Mouse (Mus musculus): ENCODE results near the gene Plpp1. TPM values are rescaled to one million over a fixed set of nuclear protein-coding genes. Genes with fewer than 3 reads are reported as not detected.

Gene Plpp1
- polyA plus RNA-seq, 1 experiment = 171 TPM

DNA sequence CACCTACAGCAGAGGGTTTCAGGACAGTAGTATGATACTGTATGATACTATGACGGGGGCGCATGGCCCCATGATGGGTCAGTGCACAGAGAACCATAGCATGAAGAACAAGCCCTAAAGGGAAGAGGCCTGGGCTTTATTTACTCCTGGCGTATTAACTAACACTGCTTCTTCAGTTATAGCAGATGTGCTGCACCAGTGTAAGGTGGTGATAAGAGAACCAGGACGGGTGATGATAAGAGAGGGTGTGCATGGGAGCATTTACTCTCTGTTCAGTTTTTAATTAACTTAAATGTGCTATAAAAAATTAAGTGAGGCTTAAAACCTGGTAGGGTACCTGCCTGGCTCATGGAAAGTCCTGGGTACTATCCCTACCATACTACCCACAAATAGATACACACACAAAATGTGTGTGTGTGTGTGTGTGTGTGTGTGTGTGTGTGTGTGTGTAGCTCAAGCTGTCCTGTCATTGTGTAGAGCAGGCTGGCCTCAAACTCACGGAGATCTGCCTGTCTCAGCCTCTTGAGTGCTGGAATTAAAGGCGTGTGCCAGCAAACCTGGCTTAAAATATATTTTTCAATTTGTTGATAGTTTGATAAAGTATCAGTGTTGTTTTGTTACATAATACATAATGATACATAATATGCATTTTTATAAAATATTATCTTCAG lies 38.1 kb downstream of the Plpp1 start:
- no peak overlapping the region for H3K4me3 ChIP-seq (replicated peaks; ENCODE audit: extremely low read depth, low read depth, low read length)
- TF ChIP-seq CTCF (IDR thresholded peaks at IDR 0.05; ENCODE audit: insufficient read depth, low read length) (no peak), POLR2A (IDR thresholded peaks at IDR 0.05; ENCODE audit: borderline replicate concordance, extremely low read depth, low read depth, low read length) (no peak)
- no peak for DNase-seq
- H3K4me1 ChIP-seq (ENCODE audit: control insufficient read depth, insufficient read depth, low read length) = peaks cover 4% of the 10 kb centered on the region; the same call in 1 of the 2 replicates
- WGBS = 96% methylated on average over 6 of the region's 6 CpGs

DNA sequence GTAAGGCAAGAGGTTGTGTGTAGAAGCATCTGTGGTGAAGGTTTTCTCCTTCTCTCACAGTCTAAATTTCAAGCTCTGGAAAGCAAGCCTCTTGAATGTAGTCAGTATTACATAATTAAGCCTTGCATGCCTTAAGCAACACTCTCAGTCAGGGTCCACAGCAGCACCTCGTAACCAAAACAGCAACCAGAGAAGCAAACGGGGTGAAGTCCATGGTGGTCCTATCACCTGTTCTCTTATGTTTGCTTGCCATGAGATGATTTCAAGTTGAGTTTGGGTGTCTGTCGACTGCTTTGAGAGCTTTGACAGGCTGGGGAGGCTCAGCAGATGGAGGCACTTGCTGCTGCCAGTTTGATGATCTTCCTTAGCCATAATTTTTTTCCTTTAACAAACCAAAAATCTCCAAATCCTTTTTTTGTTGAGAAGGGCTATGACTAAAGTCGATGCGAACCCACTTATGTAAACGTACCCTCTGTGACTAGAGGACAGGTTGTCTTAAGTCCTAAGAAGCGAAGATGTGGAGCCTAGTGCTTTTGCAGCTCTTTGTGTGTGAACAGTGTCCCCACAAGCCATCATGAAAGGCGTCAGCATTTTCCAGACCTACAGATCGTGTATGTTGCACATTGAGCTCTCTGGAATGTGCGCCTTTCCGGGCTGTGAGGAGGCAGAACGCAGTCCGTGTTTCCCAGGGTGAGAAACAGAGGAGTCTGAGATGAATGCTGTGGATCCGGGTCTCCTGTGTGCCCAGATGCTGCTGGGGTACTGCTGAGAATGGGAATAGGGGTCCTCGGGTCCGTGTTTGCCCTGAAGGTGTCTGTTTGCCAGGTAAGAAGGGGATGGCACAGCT lies 39.9 kb downstream of the Plpp1 start:
- TF ChIP-seq CTCF (IDR thresholded peaks at IDR 0.05; ENCODE audit: insufficient read depth, low read length) (no peak), POLR2A (IDR thresholded peaks at IDR 0.05; ENCODE audit: borderline replicate concordance, extremely low read depth, low read depth, low read length) (no peak)
- no peak overlapping the region for H3K4me3 ChIP-seq (replicated peaks; ENCODE audit: extremely low read depth, low read depth, low read length)
- 79% methylated on average over 16 of the region's 16 CpGs for WGBS
- DNase-seq = no peak
- H3K4me1 ChIP-seq (ENCODE audit: control insufficient read depth, insufficient read depth, low read length) = no peaks in the 10 kb centered on the region; the same call in 1 of the 2 replicates

DNA sequence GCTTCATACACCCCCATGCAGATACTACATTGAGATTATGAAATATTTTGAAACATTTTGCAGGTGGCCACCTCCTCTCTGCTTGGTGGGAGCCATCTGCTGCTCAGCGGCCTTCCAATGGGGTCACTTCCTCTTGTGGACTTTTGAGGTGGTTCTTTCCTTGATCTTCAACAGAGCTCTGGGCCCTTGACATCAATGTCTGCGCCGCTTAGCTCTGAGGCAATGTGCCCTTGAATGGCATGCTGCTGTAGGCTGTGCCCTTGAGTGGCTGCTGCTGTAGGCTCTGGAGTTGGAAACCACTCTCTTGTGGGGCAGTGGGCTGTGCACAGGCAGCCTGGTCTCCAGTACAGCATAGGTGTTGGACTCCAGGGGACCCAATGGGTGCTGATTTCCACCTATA lies 45.3 kb downstream of the Plpp1 start:
- TF ChIP-seq CTCF (IDR thresholded peaks at IDR 0.05; ENCODE audit: insufficient read depth, low read length) (no peak), POLR2A (IDR thresholded peaks at IDR 0.05; ENCODE audit: borderline replicate concordance, extremely low read depth, low read depth, low read length) (no peak)
- 97% methylated on average over 3 of the region's 3 CpGs for WGBS
- H3K4me3 ChIP-seq (replicated peaks; ENCODE audit: extremely low read depth, low read depth, low read length) = no peak overlapping the region
- no peak for DNase-seq
- no peaks in the 10 kb centered on the region; the same call in 1 of the 2 replicates for H3K4me1 ChIP-seq (ENCODE audit: control insufficient read depth, insufficient read depth, low read length)

DNA sequence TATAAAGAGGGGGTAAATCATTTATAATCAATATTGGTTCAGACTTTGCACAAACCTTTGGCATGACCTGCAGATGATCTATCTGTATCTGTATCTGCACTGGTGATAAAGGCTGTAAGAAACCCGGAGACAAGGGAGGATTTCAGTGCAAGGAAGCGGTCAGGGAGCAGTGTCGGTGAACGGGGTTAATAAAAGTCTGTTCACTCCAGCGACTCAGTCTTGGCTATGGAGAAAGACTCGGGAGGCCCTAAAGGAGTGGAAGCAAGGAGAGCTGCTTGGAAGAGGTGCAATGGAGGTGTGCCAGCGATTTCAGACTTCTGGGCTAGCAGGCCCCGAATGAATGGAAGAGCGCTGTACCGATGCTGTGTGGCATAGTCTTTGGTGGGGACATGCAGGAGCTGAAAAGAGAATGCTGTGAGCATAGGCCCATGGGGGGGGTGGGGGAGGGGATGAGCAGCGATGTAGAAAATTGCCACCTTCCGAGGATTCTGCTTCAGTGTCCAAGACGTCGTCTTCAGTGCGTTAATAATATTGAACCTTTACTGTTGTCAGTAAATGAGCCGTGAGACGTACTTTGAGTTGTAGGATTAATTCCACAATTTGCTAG lies 53.2 kb downstream of the Plpp1 start:
- TF ChIP-seq POLR2A (IDR thresholded peaks at IDR 0.05; ENCODE audit: borderline replicate concordance, extremely low read depth, low read depth, low read length) = no peak
- TF ChIP-seq CTCF (IDR thresholded peaks at IDR 0.05; ENCODE audit: insufficient read depth, low read length) = no peak
- DNase-seq = no peak
- WGBS = 85% methylated on average over 17 of the region's 17 CpGs
- Histone ChIP-seq H3K4me3 (replicated peaks; ENCODE audit: extremely low read depth, low read depth, low read length) (no peak overlapping the region), H3K4me1 (ENCODE audit: control insufficient read depth, insufficient read depth, low read length) (no peaks in the 10 kb centered on the region; the same call in 1 of the 2 replicates)

DNA sequence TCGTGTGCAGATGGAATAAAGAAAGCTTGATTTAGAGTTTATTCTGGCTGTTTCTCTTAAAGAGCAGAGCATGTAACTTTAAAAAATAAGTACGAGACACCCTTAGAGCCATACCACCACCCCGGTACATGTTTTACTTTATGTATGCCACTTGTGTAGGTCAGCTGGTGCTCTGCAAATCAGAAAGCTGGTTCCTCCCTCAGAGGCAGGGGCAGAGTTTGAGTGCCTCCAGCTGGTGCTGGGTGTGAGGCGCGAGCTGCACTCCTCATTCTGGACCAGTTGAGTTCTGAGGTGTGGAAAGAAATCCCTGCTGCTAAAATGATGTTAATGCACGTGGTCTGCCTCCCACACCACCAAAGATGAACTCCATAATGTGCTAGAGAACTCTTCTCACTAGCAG lies 53.8 kb downstream of the Plpp1 start:
- no peaks in the 10 kb centered on the region; the same call in 1 of the 2 replicates for H3K4me1 ChIP-seq (ENCODE audit: control insufficient read depth, insufficient read depth, low read length)
- no peak for DNase-seq
- 68% methylated on average over 6 of the region's 6 CpGs for whole genome bisulfite sequencing
- TF ChIP-seq CTCF (IDR thresholded peaks at IDR 0.05; ENCODE audit: insufficient read depth, low read length) (no peak), POLR2A (IDR thresholded peaks at IDR 0.05; ENCODE audit: borderline replicate concordance, extremely low read depth, low read depth, low read length) (no peak)
- H3K4me3 ChIP-seq (replicated peaks; ENCODE audit: extremely low read depth, low read depth, low read length) = no peak overlapping the region

DNA sequence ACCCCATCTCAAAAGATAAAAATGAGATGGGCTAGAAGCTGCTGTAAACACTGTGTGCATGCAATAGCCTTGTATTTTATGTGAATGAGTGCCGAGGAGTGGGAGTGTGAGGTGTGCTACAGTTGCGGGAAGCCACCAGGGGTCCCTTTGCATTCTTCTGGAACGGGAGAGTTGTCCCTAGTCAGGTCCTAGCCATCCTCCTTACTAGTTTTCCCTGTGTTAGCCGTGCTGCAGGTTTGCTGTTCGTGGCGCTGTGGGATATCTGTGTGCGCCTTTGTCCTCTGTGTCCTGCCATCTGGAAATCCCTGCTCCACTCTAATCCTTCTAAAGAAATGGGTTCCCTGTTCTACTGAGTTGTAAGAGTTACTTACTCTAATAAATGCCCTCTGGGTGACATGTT lies 57.3 kb downstream of the Plpp1 start:
- DNase-seq = no peak
- no peaks in the 10 kb centered on the region for H3K4me1 ChIP-seq (ENCODE audit: control insufficient read depth, insufficient read depth, low read length)
- TF ChIP-seq CTCF (IDR thresholded peaks at IDR 0.05; ENCODE audit: insufficient read depth, low read length) = no peak
- TF ChIP-seq POLR2A (IDR thresholded peaks at IDR 0.05; ENCODE audit: borderline replicate concordance, extremely low read depth, low read depth, low read length) = no peak
- 93% methylated on average over 7 of the region's 7 CpGs for WGBS
- H3K4me3 ChIP-seq (replicated peaks; ENCODE audit: extremely low read depth, low read depth, low read length) = no peak overlapping the region

DNA sequence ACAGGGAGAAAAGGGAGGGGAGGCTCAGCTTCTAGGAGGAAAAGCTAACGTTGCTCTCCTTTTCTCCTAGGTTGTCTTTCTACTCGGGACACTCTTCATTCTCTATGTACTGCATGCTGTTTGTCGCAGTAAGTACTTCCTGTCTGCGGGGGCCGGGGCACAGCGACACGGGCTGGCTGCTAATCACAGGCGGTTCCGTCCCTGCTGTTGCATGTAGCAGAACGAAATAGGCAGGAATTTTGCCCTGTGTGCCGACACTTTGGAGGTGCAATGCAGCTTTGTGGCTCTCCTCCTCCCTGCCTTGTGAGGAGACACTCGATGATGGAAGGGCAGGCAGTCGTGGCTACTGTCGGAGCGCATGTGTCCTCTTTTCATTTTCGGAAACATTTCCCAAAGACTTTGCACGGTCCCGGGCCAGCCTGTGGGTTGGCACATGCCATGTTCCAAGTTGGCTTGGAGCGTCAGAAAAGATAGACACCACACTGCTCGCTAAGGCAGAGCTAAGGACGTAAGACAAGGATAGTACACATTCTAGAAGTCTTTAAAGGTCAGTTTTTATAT lies 59.1 kb downstream of the Plpp1 start:
- 83% methylated on average over 21 of the region's 21 CpGs for WGBS
- DNase-seq = no peak
- no peak for TF ChIP-seq CTCF (IDR thresholded peaks at IDR 0.05; ENCODE audit: insufficient read depth, low read length)
- no peak for TF ChIP-seq POLR2A (IDR thresholded peaks at IDR 0.05; ENCODE audit: borderline replicate concordance, extremely low read depth, low read depth, low read length)
- Histone ChIP-seq H3K4me3 (replicated peaks; ENCODE audit: extremely low read depth, low read depth, low read length) (no peak overlapping the region), H3K4me1 (ENCODE audit: control insufficient read depth, insufficient read depth, low read length) (no peaks in the 10 kb centered on the region)

DNA sequence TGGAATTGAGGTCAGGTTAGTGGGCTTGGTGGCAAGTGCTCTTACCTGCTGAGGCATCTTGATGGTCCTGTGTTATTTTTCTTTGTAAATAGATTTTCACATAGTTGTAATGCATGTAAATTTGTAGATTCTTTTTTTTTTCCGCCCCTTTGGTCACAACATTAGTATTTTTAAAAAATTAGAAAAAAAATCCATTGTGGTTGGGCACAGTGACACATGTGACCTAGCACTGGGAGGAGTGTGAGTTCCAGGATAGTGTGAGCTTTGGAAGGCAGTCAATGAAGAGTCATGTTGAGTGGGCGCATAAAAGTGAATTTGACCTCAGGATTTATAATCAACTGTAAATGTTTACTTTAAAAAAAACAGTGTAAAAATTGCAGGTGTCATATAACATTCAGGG lies 59.8 kb downstream of the Plpp1 start:
- 83% methylated on average over 2 of the region's 2 CpGs for whole genome bisulfite sequencing
- no peak for TF ChIP-seq CTCF (IDR thresholded peaks at IDR 0.05; ENCODE audit: insufficient read depth, low read length)
- no peak for TF ChIP-seq POLR2A (IDR thresholded peaks at IDR 0.05; ENCODE audit: borderline replicate concordance, extremely low read depth, low read depth, low read length)
- no peak overlapping the region for H3K4me3 ChIP-seq (replicated peaks; ENCODE audit: extremely low read depth, low read depth, low read length)
- H3K4me1 ChIP-seq (ENCODE audit: control insufficient read depth, insufficient read depth, low read length) = no peaks in the 10 kb centered on the region
- no peak for DNase-seq

DNA sequence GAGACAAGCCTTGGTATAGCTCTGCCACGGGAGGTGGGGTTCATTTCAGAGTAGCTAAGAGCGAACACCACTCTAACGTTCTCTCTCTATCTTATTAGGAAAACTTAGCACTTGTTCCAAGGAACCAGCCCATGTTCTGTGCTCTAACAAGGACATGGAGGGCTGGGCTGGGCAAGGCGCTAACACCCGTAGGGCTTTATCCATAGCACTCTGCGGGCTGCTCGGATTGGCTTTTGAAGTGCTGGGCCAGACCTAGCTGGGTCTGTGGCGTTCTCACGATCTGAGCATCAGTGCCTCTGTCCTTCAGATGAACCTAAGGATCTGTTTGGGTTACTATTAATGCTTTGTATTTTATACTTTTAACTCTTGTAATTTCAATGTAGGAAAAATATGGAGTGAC lies 60.3 kb downstream of the Plpp1 start:
- Histone ChIP-seq H3K4me3 (replicated peaks; ENCODE audit: extremely low read depth, low read depth, low read length) (no peak overlapping the region), H3K4me1 (ENCODE audit: control insufficient read depth, insufficient read depth, low read length) (no peaks in the 10 kb centered on the region)
- TF ChIP-seq CTCF (IDR thresholded peaks at IDR 0.05; ENCODE audit: insufficient read depth, low read length) = no peak
- no peak for TF ChIP-seq POLR2A (IDR thresholded peaks at IDR 0.05; ENCODE audit: borderline replicate concordance, extremely low read depth, low read depth, low read length)
- DNase-seq = no peak
- 91% methylated on average over 9 of the region's 9 CpGs for WGBS
